Mouse (Mus musculus) thymus, postnatal 14 days (tissue): ENCODE results near the gene Dirc2.

Experiments used
- DNase-seq: peaks from one replicate; pipeline ENCODE4 v3.0.0; 2021

Gene Dirc2

DNA sequence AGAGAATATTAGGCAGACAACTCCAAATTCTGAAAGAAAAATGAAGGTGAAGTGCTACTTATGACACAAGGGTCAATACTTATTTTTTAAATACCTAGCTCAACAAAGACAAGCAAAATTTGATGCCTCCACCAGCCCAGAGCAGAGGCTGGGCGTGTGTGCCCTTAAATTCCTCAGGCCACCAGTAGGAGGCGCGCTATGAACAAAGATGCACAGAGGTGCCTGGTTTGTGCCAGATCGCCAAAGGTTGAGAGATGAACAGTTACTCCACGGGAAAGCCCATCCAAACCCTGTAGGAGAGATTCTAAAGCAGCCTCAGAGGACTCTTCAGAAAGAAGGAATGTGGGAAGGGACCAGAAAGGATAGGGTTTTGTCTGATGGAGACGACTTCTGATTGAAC lies 35.1 kb downstream of the Dirc2 start:
- peak; percentile 84 for DNase-seq

DNA sequence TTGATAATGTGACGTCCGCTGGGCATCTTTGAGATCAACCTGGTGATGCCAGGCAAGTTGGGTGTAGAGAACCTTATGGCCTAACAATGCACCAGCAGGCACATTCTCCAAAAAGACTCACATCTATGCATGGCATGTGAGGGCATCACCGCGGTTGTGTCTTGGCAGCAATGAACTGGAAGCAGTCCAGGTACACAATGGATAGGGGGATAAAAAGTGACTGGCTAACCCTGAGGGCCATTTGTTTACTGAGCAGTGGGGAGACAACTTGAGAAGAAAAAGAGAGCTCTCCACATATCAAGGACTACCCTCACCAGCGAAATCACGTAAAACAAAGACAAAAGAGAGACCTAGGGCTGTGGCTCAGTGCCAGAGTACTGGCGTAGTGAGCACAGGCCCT lies 37.1 kb downstream of the Dirc2 start:
- DNase-seq = no peak

DNA sequence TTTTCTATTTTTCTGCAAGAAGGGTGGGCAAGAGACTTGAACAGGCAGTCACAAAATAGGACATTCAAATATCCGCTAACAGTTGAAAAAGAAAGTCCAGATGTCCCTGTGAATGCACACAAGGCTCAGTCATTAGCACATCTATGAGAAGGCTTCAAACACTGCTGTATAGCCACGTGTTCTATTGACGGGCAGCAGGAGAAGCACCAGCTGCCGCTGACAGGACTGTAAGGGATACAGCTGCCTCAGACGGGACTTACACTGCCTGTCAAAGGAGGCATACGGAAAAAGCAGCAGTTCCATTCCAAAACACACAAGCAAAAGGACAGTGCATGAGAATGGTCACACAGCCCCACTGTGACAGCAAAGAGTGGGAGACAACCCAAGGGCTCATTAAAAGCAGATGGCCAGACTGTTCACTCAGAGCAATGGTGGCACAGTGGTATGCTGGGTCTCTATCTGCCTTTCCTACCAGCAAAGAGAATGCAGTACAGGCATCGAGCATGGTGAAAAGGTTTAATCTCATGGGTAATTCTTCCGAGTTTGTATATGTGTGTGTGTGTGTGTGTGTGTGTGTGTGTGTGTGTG lies 39.9 kb downstream of the Dirc2 start:
- DNase-seq = no peak

DNA sequence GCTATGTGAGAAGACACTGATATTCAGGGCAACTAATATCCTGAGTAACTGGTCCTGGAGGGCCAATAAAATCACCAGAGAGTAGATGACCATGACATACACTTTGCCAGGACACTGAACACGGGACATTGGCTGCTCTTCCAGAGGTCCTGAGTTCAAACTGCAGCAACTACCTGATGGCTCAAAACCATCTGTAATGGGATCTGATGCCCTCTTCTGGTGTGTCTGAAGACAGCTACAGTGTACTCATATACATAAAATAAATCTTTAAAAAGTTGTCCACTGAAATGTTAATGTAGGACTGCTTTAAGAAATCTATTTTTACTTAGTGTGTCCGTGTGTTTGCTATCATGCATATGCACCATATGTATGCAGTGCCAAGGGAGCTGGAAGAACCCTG lies 42.6 kb downstream of the Dirc2 start:
- no peak for DNase-seq

GRCm38 (mm10) chr16:35724561-35724960 lies 44.6 kb downstream of the Dirc2 start:
- no peak for DNase-seq

DNA sequence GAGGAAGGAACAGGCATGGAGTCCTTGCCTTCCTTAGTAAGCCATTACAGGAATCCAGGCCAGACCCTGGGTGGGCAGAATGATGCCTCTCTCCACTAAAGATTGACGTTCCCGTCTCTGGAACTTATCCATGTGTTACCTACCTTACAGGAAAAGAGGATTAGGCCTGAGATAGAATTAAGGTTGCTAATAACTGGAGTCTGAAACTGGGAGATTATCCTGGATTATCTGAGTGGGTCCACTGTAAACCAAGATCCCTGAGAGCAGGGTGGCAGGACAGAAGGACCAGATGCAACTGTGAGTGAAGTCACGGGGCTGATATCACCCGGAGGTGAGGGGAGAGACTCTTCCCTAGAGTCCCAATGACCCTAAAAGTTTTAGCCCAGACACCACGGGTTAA lies 51.4 kb downstream of the Dirc2 start:
- DNase-seq = no peak

DNA sequence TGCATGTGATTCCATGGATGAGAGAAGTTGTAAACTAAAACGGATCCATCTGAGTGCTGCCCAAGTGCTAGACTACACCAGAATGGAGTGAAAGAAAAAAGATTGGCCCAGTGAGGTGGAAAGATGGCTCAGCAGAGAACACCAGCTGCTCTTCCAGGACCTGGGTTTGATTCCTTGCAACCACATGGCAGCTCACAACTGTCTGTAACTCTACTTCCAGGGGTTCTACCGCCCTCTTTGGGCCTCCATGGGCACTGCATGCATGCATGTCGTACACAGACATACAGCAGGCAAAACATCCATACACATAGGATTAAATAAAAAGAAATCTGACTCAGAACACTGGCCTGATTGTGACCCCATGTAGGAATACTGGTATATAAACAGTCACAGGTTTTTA lies 52.9 kb downstream of the Dirc2 start:
- DNase-seq = peak; percentile 37

- DNase-seq = no peak
Measured at GRCm38 (mm10) chr16:35715771-35716170, 53.4 kb downstream of the Dirc2 start.

GRCm38 (mm10) chr16:35715350-35715749 lies 53.8 kb downstream of the Dirc2 start:
- DNase-seq = no peak

GRCm38 (mm10) chr16:35714689-35715088 lies 54.5 kb downstream of the Dirc2 start:
- DNase-seq = no peak

GRCm38 (mm10) chr16:35713606-35714005 lies 55.5 kb downstream of the Dirc2 start:
- no peak for DNase-seq

DNA sequence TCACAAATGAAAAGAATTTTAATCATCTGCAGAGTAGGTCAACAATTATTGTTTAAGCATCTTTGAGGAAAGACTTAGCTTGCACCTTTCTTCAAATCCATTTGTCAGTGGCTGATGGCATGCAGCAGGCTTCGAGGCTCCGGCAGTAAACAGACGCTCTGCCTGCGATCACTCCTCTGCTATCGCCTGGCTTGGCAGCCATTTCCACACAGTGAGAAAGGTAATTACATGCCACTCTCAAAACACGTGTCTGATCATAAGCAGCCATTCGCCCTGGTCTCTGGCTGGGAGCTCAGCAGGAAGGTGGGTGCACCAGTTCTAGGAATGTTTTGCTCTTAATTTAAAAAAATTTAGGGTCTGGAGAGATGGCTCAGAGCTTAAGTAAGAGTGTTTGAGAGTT lies 58.2 kb downstream of the Dirc2 start:
- no peak for DNase-seq

DNA sequence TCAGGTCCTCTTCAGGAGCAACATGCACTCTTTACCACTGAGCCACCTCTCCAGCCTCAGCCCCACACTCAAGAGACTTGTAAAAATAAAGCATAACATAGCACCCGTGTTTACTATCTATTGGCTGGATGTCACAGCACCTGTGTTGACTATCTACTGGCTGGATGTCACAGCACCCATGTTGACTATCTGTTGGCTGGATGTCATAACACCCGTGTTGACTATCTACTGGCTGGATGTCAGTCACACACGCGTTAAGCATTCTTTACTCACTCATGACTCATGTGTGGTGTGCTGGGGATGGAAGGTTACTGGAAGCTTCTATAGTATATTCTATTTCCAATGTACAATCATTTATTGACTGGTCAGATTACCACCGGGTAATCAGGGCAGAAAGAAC lies 62.2 kb downstream of the Dirc2 start:
- DNase-seq = no peak

DNA sequence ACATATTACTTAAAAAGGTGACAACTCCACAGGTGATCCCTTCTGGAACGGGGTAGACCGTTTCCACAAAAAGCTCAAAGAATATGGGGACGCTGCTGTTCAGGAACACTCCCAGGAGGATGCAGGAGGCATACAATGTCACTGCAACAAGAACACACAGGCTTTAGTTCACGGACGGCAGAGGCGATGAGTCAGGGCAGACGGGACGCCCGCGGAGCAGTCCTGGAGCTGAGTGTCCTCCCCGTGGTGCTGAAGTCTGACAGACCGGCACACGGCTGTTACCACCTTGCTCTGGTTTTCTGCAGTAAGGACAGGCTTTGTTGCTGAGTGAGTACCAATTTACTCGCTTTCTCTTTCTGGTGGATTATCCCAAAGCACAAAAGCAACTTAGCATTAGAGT lies 64.4 kb downstream of the Dirc2 start:
- DNase-seq = no peak

GRCm38 (mm10) chr16:35703763-35704679 lies 65.1 kb downstream of the Dirc2 start:
- no peak for DNase-seq

GRCm38 (mm10) chr16:35701823-35702222 lies 67.3 kb downstream of the Dirc2 start:
- no peak for DNase-seq

DNA sequence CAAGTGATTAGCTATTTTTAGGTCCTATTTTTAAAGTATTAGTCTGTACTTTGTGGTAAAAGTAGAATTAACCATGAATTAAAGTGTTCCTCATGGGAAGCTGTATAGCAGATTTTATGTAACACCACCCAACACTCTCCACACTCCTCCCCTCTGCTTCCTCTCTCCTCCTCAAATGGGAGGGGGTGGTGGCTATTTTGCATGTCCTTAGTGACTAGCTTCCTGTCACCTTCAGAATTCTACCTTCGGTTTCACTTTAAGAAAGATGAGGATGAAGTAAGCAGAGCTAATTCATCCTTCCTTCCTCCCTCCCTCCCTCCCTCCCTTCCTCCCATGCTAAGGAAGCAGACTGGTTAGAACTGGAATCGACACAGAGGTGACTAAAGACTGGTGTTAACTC lies 73.1 kb downstream of the Dirc2 start:
- DNase-seq = no peak

GRCm38 (mm10) chr16:35694250-35694846 lies 74.8 kb downstream of the Dirc2 start:
- no peak for DNase-seq

DNA sequence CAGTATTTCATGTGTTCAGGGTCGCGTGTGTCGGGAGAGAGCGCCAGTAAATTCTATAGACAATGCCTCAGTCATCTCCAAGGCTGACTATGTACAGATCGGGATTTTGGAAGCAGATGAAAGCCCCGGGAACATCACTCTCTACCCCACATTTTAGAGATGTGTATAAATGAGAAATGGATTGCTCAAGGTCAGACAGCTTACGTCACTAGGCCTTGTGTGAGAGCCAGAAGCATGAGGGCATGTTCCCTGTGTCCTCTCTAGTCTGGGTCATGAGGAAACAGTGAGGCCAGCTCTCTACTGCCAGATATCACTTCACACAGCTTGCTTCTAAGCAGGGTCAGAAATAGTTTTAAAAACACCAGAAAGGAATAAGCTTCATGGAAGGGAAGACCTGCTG lies 77.5 kb downstream of the Dirc2 start:
- no peak for DNase-seq

DNA sequence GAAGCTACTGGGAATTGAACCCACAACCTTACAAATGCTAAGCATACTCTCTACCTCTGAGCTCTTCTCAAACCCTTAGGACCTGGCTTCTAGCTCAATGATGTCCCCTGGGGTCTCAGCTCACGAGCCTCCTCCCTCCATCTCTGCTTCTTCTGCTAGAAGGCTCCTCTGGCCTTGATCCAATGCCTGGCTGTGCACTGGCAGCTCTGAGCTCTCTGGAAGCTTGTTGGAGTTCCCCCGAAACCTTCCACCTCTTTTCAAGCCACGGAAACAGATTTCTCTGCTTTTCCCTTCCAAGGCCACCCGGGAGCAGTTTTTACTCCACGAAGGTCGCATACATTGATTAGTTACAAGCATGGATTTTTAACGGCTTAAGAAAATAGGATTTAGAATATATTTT lies 82.7 kb downstream of the Dirc2 start:
- DNase-seq = no peak

GRCm38 (mm10) chr16:35685027-35685426 lies 84.1 kb downstream of the Dirc2 start:
- DNase-seq = no peak

DNA sequence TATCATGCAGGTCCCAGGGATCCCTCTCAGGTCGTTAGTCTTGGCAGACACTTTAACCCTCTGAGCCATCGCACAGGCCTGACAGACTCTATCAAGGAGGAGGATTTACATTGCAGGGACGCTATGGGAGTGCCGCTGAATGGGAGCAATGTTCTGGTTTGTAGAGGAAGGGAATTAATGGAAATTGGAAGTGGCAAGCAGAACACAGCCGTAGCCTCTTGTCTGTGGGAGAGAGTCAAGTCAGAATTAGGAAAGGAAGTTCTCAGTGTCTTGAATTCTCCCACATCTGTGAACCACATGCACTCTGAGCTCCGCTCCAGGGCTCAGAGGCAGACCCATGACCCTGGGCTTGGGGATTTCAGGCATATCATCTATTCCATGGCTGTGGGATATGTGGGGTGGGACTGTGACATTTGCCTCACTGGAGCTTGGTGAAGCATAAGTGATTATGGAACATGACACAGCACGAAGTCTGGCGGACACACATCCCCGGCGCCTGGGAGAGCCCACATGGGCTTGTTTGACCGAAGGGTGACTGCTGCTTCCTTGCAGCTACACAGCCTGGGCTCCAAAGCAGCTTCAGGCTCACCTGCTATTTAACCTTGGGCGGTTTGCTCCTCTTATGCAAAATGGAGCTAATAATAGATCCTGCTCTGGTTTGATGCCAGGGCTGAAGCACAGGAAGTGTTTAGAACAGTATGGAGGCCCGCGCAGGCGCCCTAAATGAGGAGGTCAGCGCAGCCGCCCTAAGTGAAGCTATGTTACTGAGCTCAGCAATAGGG lies 87.6 kb downstream of the Dirc2 start:
- DNase-seq = no peak

GRCm38 (mm10) chr16:35678476-35678875 lies 90.7 kb downstream of the Dirc2 start:
- DNase-seq = no peak
